Mouse (Mus musculus): ENCODE measurements at regions not wholly inside any gene's neighbourhood (a gene's known extent, or its start where the extent isn't known, plus 50 kb on each side); places are given as distances from the start of the nearest gene placed in this dataset.
A peak's percentile ranks its signal among the peaks of the same experiment; 100 is the strongest.

DNA sequence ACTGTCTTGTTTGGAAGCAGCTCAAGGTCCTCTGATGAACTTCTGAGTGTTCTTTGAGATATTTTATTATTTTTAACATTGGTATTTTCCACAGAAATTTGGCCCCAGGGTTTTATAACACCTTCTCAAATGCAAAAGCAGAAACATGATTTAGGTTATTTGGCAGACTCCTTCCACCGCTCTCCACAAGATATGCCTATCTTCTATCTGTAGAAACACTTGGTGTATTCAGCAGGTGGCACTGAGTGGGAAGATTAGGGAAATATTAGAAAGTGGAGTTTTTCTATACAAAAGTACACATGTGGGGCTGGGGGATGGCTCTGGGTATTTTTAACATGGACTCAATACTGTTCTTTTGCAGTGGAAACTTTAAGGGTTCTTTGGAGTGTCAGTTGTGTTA, 475.3 kb downstream of the Dach1 start:
- H3K27ac ChIP-seq (ENCODE audit: low read length): no peak overlapping the region
- H3K4me3 ChIP-seq (ENCODE audit: low read length): no peak overlapping the region
- no peak overlapping the region for H3K4me2 ChIP-seq (ENCODE audit: low read depth, low read length)
- ATAC-seq (ENCODE audit: low read depth): no peak
- no peaks in the 10 kb centered on the region for H3K4me1 ChIP-seq (replicated peaks; ENCODE audit: control insufficient read depth, insufficient read depth, low read length)
- no peaks in the 10 kb centered on the region for H3K36me3 ChIP-seq (ENCODE audit: control insufficient read depth, insufficient read depth, low read length)
- no peaks in the 10 kb centered on the region for H3K9me3 ChIP-seq (ENCODE audit: control insufficient read depth, low read length)
- no peak overlapping the region for H3K9ac ChIP-seq (ENCODE audit: low read length)
- no peaks in the 10 kb centered on the region for H3K27me3 ChIP-seq (ENCODE audit: control insufficient read depth, insufficient read depth, low read depth, low read length)
- WGBS: 89% methylated on average over 1 of the region's 1 CpGs

DNA sequence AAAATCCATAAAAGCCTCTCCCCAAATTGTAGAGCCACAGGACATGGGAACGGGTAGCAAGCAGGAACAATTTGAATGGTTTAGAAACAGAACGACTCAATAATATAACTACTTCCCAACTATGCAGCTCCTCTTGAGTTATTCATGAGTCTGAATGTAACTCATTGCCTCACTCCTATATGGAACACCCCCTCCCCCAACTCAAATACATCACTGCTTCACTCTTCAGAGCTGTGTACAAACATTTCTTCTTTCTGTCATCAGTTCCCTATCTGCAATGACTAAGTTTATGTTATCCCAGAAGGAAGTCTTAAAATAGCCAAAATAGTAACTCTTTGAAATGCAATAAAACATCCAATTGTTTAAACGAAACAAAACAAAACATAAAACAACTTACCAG, 484.9 kb downstream of the Dach1 start:
- H3K27me3 ChIP-seq (ENCODE audit: control insufficient read depth, insufficient read depth, low read depth, low read length): no peaks in the 10 kb centered on the region
- no peaks in the 10 kb centered on the region for H3K9me3 ChIP-seq (ENCODE audit: control insufficient read depth, low read length)
- H3K4me3 ChIP-seq (ENCODE audit: low read length): no peak overlapping the region
- 44% methylated on average over 3 of the region's 3 CpGs for WGBS
- H3K36me3 ChIP-seq (ENCODE audit: control insufficient read depth, insufficient read depth, low read length): no peaks in the 10 kb centered on the region
- no peaks in the 10 kb centered on the region for H3K4me1 ChIP-seq (replicated peaks; ENCODE audit: control insufficient read depth, insufficient read depth, low read length)
- no peak overlapping the region for H3K4me2 ChIP-seq (ENCODE audit: low read depth, low read length)
- H3K9ac ChIP-seq (ENCODE audit: low read length): no peak overlapping the region
- H3K27ac ChIP-seq (ENCODE audit: low read length): no peak overlapping the region
- peak; percentile 93 for ATAC-seq (ENCODE audit: low read depth)

DNA sequence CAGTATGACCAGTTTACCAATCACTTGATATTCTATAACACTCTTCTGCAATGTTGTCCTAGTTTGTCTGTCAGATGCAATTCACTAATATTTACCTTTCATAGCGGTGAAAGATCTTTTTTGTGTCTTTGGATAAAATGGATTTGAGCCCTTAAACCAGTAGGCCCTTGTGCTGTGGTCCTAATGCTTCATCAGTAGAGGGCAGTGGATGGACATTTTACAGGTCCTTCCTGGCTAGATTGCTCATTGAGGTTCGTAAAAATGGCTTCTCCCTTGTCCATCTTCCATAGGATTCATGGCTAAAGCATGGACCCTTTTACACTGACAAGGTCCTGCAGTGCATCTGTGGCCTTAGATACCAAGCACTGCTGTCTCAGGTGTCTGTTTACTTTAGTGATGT, 501.8 kb downstream of the Dach1 start:
- H3K4me1 ChIP-seq (replicated peaks; ENCODE audit: control insufficient read depth, insufficient read depth, low read length): no peaks in the 10 kb centered on the region
- H3K36me3 ChIP-seq (ENCODE audit: control insufficient read depth, insufficient read depth, low read length): no peaks in the 10 kb centered on the region
- H3K9ac ChIP-seq (ENCODE audit: low read length): no peak overlapping the region
- 72% methylated on average over 2 of the region's 2 CpGs for WGBS
- no peak overlapping the region for H3K4me3 ChIP-seq (ENCODE audit: low read length)
- H3K9me3 ChIP-seq (ENCODE audit: control insufficient read depth, low read length): no peaks in the 10 kb centered on the region
- no peak overlapping the region for H3K4me2 ChIP-seq (ENCODE audit: low read depth, low read length)
- no peak overlapping the region for H3K27ac ChIP-seq (ENCODE audit: low read length)
- no peak for ATAC-seq (ENCODE audit: low read depth)
- H3K27me3 ChIP-seq (ENCODE audit: control insufficient read depth, insufficient read depth, low read depth, low read length): no peaks in the 10 kb centered on the region

DNA sequence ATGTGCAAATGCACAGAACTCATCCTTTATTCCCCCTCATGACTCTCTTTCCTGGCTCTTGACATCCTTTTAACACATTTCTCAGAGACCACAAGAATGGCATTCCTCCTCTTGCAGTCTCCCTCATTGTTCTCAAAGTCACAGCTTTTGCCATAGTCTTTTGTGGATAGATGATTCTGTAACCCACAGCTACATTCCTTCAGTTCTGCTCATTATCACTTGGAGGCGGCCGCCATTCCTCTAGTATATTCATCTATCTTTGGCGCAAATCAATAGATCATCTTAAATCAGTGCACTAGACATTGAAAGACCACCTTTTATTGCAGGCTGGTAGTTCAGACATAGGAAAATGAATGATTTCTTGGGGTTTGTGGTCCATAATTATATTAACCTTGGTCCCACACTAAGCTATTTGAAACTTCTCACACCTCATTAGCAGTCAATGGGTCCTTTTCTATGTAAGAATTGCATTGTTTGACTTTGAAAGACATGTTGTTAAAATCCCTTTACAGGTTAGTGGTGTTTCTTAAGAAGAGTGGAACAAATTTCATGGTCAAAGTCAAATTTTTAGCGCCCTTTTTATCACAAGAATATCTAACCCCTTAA, 531.3 kb downstream of the Dach1 start:
- WGBS: 88% methylated on average over 4 of the region's 4 CpGs
- Histone ChIP-seq H3K9me3 (ENCODE audit: control insufficient read depth, low read length) (no peaks in the 10 kb centered on the region), H3K4me2 (ENCODE audit: low read depth, low read length) (no peak overlapping the region), H3K4me3 (ENCODE audit: low read length) (no peak overlapping the region), H3K27ac (ENCODE audit: low read length) (no peak overlapping the region), H3K4me1 (replicated peaks; ENCODE audit: control insufficient read depth, insufficient read depth, low read length) (no peaks in the 10 kb centered on the region), H3K9ac (ENCODE audit: low read length) (no peak overlapping the region), H3K27me3 (ENCODE audit: control insufficient read depth, insufficient read depth, low read depth, low read length) (no peaks in the 10 kb centered on the region), H3K36me3 (ENCODE audit: control insufficient read depth, insufficient read depth, low read length) (no peaks in the 10 kb centered on the region)
- ATAC-seq (ENCODE audit: low read depth): no peak

DNA sequence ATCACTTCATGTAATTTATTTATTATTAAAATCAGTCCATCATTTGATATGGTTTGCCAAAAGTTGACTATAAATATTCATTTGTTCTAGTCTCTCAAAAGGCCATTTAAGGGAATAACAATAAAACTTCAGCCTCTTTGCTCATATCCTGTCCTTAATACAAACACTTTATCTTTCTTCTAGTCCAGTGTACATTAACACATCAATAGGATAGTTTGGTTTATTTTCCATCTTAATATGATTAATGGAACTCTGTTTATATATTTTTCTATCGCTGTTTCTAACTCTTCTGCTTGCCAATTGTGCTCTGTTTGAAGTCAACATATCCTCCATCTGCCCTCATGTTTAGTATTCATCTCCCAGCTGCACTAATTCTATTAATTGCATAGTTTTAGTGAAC, 558.1 kb downstream of the Dach1 start:
- H3K9me3 ChIP-seq (ENCODE audit: control insufficient read depth, low read length): no peaks in the 10 kb centered on the region
- H3K4me2 ChIP-seq (ENCODE audit: low read depth, low read length): no peak overlapping the region
- H3K4me3 ChIP-seq (ENCODE audit: low read length): no peak overlapping the region
- no peaks in the 10 kb centered on the region for H3K36me3 ChIP-seq (ENCODE audit: control insufficient read depth, insufficient read depth, low read length)
- no peak overlapping the region for H3K9ac ChIP-seq (ENCODE audit: low read length)
- H3K27me3 ChIP-seq (ENCODE audit: control insufficient read depth, insufficient read depth, low read depth, low read length): no peaks in the 10 kb centered on the region
- H3K27ac ChIP-seq (ENCODE audit: low read length): peak overlapping the region; percentile 49; the same call in 1 of the 2 replicates
- no peaks in the 10 kb centered on the region for H3K4me1 ChIP-seq (replicated peaks; ENCODE audit: control insufficient read depth, insufficient read depth, low read length)
- WGBS: 30% methylated on average over 1 of the region's 1 CpGs
- peak; percentile 74 for ATAC-seq (ENCODE audit: low read depth)

DNA sequence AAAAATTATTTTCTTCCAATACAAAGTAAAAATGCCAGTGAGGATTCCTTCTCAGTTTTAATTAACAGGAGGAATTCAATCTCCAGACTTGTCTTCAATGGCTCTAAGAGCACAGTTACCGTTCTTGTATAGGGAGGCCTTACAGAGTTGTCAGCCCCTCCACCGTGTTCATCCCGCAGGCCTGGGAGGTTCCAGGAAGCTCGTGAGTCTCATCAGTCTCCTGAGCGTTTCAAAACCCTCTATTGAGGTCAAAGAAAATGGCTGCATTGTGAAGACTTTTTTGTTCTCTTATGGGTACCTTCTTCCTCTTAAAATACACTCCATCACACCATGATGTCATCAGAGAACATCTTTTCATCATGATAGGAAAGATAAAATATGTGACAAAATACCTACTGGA, 572.9 kb downstream of the Dach1 start:
- Histone ChIP-seq H3K9ac (ENCODE audit: low read length) (no peak overlapping the region), H3K4me1 (replicated peaks; ENCODE audit: control insufficient read depth, insufficient read depth, low read length) (no peaks in the 10 kb centered on the region), H3K4me3 (ENCODE audit: low read length) (no peak overlapping the region), H3K4me2 (ENCODE audit: low read depth, low read length) (no peak overlapping the region), H3K9me3 (ENCODE audit: control insufficient read depth, low read length) (no peaks in the 10 kb centered on the region), H3K27me3 (ENCODE audit: control insufficient read depth, insufficient read depth, low read depth, low read length) (no peaks in the 10 kb centered on the region), H3K36me3 (ENCODE audit: control insufficient read depth, insufficient read depth, low read length) (no peaks in the 10 kb centered on the region), H3K27ac (ENCODE audit: low read length) (no peak overlapping the region)
- 73% methylated on average over 5 of the region's 5 CpGs for WGBS
- no peak for ATAC-seq (ENCODE audit: low read depth)

DNA sequence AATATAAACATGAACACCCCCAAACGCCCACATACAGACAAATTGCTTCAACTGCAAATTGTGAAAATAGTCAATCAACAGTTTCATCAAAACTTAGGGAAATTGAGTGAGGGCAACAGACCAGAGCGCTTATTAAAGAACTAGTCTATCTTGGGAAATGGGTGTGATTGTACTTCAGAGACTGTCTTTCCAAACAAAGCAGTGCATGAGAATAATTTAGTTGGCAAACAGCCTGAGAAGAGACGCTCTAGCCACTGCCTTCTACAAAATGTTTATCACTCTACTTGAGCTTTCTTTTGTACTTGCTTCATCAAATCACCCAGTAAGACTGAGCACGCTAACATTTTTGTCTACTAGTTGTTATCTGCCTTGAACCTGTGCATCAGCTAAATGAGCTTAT, 581.0 kb downstream of the Dach1 start:
- peak overlapping the region; percentile 84 for H3K27ac ChIP-seq (ENCODE audit: low read length)
- H3K4me2 ChIP-seq (ENCODE audit: low read depth, low read length): peak overlapping the region; percentile 25
- no peak overlapping the region for H3K9ac ChIP-seq (ENCODE audit: low read length)
- no peaks in the 10 kb centered on the region for H3K36me3 ChIP-seq (ENCODE audit: control insufficient read depth, insufficient read depth, low read length)
- 24% methylated on average over 4 of the region's 4 CpGs for whole genome bisulfite sequencing
- H3K27me3 ChIP-seq (ENCODE audit: control insufficient read depth, insufficient read depth, low read depth, low read length): no peaks in the 10 kb centered on the region
- no peak overlapping the region for H3K4me3 ChIP-seq (ENCODE audit: low read length)
- peak; percentile 79 for ATAC-seq (ENCODE audit: low read depth)
- no peaks in the 10 kb centered on the region; the same call in 1 of the 2 replicates for H3K4me1 ChIP-seq (replicated peaks; ENCODE audit: control insufficient read depth, insufficient read depth, low read length)
- H3K9me3 ChIP-seq (ENCODE audit: control insufficient read depth, low read length): no peaks in the 10 kb centered on the region

DNA sequence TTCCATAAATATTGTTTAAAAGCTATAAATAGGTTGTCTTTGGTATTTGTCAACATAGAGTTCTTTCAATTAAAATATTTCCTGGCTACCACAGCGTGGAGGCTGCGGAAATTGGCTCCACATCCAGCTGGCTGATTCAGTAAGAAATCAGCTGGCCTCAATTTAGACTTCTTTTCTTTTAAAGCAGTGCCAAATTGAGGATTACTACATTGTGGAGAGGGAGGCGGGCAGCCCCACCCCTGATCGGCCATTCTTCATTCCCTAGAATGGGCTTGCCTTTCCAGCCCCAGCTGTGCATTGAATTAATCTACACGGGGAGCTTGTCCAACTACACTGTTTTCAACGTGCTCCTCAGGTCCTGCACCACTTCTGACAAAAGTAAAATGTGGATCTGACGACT, 581.4 kb downstream of the Dach1 start:
- Histone ChIP-seq H3K9ac (ENCODE audit: low read length) (no peak overlapping the region), H3K36me3 (ENCODE audit: control insufficient read depth, insufficient read depth, low read length) (no peaks in the 10 kb centered on the region), H3K27ac (ENCODE audit: low read length) (peak overlapping the region; percentile 84), H3K4me1 (replicated peaks; ENCODE audit: control insufficient read depth, insufficient read depth, low read length) (no peaks in the 10 kb centered on the region; the same call in 1 of the 2 replicates), H3K27me3 (ENCODE audit: control insufficient read depth, insufficient read depth, low read depth, low read length) (no peaks in the 10 kb centered on the region), H3K4me2 (ENCODE audit: low read depth, low read length) (peak overlapping the region; percentile 25), H3K9me3 (ENCODE audit: control insufficient read depth, low read length) (no peaks in the 10 kb centered on the region), H3K4me3 (ENCODE audit: low read length) (no peak overlapping the region)
- 20% methylated on average over 7 of the region's 7 CpGs for WGBS
- ATAC-seq (ENCODE audit: low read depth): peak; percentile 98

DNA sequence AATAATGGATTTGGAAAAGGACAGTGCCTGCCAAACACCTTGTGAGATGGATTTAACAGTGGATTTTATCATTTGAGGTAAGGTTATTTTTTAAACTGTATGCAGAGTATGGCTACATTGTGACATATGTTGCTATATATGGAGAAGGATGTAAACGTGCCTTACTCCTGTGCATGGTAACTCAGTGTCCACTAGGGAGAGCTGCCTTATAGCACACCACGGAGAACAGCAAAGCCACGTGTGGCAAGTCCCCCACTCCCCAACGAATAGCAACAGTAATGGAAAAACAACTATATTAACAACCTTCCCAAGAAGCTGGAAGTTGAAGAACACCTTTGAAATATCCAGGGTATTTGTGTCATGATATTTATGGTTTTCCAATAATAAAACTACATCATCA, 582.6 kb downstream of the Dach1 start:
- Histone ChIP-seq H3K27me3 (ENCODE audit: control insufficient read depth, insufficient read depth, low read depth, low read length) (no peaks in the 10 kb centered on the region), H3K4me1 (replicated peaks; ENCODE audit: control insufficient read depth, insufficient read depth, low read length) (no peaks in the 10 kb centered on the region; the same call in 1 of the 2 replicates), H3K36me3 (ENCODE audit: control insufficient read depth, insufficient read depth, low read length) (no peaks in the 10 kb centered on the region), H3K9me3 (ENCODE audit: control insufficient read depth, low read length) (no peaks in the 10 kb centered on the region), H3K4me2 (ENCODE audit: low read depth, low read length) (no peak overlapping the region), H3K9ac (ENCODE audit: low read length) (no peak overlapping the region), H3K27ac (ENCODE audit: low read length) (no peak overlapping the region), H3K4me3 (ENCODE audit: low read length) (no peak overlapping the region)
- WGBS: 13% methylated on average over 4 of the region's 4 CpGs
- ATAC-seq (ENCODE audit: low read depth): peak; percentile 57; the same call in 1 of the 2 replicates

DNA sequence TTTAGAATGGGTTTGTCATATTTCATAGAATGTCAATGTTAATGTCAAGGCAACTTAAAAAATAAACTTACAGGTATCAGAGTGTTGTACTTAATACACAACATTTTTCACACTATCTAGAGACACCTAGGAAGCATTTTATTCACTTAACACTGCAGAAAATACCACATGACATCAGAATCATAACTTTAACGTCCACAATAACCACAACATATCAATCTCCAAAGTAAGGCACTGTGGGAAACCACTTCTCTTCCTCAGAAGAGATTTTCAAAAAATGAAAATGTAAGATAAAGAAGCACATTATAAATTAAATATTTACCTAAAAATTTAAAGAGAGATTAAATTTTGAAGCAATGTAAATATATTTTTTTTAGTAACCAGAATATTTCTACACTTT, 599.3 kb downstream of the Dach1 start:
- H3K27ac ChIP-seq (ENCODE audit: low read length): no peak overlapping the region
- H3K9ac ChIP-seq (ENCODE audit: low read length): no peak overlapping the region
- 51% methylated on average over 1 of the region's 1 CpGs for WGBS

More for the DNA sequence above, 599.3 kb downstream of the Dach1 start:
- no peaks in the 10 kb centered on the region for H3K9me3 ChIP-seq (ENCODE audit: control insufficient read depth, low read length)
- no peak for ATAC-seq (ENCODE audit: low read depth)
- H3K27me3 ChIP-seq (ENCODE audit: control insufficient read depth, insufficient read depth, low read depth, low read length): no peaks in the 10 kb centered on the region
- no peaks in the 10 kb centered on the region for H3K36me3 ChIP-seq (ENCODE audit: control insufficient read depth, insufficient read depth, low read length)
- H3K4me1 ChIP-seq (replicated peaks; ENCODE audit: control insufficient read depth, insufficient read depth, low read length): no peaks in the 10 kb centered on the region
- H3K4me3 ChIP-seq (ENCODE audit: low read length): no peak overlapping the region
- no peak overlapping the region for H3K4me2 ChIP-seq (ENCODE audit: low read depth, low read length)

Measured in lung, embryonic 16.5 days (tissue).